Mouse (Mus musculus) lung, adult 2 months (tissue): ENCODE results near the gene Samd13. TPM values are rescaled to one million over a fixed set of nuclear protein-coding genes. Genes with fewer than 3 reads are reported as not detected.

ENCODE experiments used
- DNase-seq: peaks from one replicate; pipeline ENCODE4 v3.0.0; 2022
- H3K4me1 ChIP-seq: fragments of 200-500 bp; 2 replicates; pipeline ENCODE4 v1.6.1; 2011; ENCODE audit warnings: low read length; ENCODE audit not compliant: control insufficient read depth, insufficient read depth
- H3K4me3 ChIP-seq: fragments of 200-500 bp; replicated peaks from 2 replicates; pipeline ENCODE3; 2011; ENCODE audit warnings: low read depth, mild to moderate bottlenecking, control low read depth, low read length; ENCODE audit errors: extremely low read depth
- CTCF ChIP-seq: fragments of 200-500 bp; IDR thresholded peaks from 2 replicates; pipeline ENCODE4 v1.5.1; 2011; ENCODE audit warnings: mild to moderate bottlenecking, low read length, control low read depth; ENCODE audit not compliant: insufficient read depth
- POLR2A ChIP-seq: fragments of 200-500 bp; IDR thresholded peaks from 2 replicates; pipeline ENCODE4 v1.6.1; 2011; ENCODE audit warnings: low read depth, mild to moderate bottlenecking, control low read depth, low read length, borderline replicate concordance; ENCODE audit errors: extremely low read depth
- WGBS: fragments of 180-500 bp; shearing (Covaris S2); methylation state at CpG from one replicate; pipeline ENCODE4 v1.1.7; 2018; 5-methylcytosine and 5-hydroxymethylcytosine counted together
- polyA plus RNA-seq: library from polyadenylated mRNA; depleted of rRNA; stranded (reverse); fragments of >200 nt; gene quantifications from 2 replicates; pipeline ENCODE4 v1.2.3, GENCODE M21; 2012

Samd13 gene
- polyA plus RNA-seq, 1 experiment: 0.17 TPM

DNA sequence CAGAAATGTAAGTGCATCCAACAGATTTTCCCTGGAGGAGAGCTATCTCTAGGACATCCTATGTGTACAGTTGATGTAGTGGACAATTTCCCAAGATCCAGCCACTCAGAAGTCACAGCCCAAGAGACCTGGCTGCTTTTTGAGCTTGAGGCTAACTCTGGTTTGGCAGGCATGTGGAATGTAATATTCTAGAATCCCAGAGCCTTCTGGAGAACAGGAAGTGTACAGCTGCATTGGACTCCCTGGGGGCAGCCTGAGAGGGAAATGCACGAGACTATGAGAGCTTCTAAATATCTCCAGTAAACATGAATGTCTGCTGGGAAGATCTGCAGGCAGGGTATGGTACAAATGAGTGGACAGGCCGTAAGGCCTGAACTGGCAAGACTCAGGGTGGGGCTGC, 14.3 kb downstream of the Samd13 start:
- Histone ChIP-seq H3K4me3 (no peak overlapping the region), H3K4me1 (no peaks in the 10 kb centered on the region)
- 57% methylated on average over 2 of the region's 2 CpGs for WGBS
- no peak for TF ChIP-seq POLR2A
- TF ChIP-seq CTCF: no peak
- DNase-seq: no peak

DNA sequence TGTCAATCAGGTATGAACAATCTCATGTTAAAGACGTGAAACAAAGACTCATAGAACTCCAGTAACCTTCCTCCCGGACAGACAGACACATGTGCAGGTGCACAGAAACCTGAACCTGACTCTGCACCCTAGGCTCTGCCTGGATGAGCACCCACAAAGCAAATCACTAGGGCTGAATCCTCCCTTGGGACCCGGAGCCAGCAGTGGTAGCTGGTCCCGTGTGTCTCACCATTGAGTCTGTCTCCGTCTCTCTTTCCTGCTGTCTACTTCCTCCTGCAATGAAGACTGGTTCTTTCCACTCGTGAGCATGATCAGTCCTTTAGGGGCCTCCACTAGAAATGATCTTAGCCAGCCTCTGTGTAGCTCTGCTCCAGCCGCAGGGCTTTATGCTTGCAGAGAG, 23.5 kb downstream of the Samd13 start:
- Histone ChIP-seq H3K4me3 (no peak overlapping the region), H3K4me1 (no peaks in the 10 kb centered on the region)
- TF ChIP-seq POLR2A (no peak), CTCF (no peak)
- WGBS: 77% methylated on average over 7 of the region's 7 CpGs
- DNase-seq: no peak

DNA sequence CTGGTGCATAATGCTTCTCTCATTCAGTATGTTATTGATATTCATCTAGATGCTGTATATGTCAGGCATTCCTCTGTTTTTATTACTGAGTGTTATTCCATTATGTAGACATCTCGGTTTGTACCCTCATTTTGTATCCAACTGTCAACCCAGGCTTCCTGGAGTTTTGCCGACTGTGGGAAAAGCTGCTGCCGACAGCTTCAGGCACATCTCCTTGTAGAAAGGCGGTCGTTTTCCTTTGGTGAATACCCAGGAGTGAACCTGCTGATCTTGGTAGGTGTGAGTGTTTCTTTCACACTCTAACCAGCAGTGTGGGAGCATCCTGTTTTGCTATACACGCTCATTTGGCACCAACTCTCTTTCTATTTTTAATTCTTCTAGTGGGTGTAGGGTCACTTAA, 24.4 kb downstream of the Samd13 start:
- no peaks in the 10 kb centered on the region for H3K4me1 ChIP-seq
- DNase-seq: no peak
- no peak for TF ChIP-seq CTCF
- no peak for TF ChIP-seq POLR2A
- no peak overlapping the region for H3K4me3 ChIP-seq
- 38% methylated on average over 6 of the region's 6 CpGs for WGBS

DNA sequence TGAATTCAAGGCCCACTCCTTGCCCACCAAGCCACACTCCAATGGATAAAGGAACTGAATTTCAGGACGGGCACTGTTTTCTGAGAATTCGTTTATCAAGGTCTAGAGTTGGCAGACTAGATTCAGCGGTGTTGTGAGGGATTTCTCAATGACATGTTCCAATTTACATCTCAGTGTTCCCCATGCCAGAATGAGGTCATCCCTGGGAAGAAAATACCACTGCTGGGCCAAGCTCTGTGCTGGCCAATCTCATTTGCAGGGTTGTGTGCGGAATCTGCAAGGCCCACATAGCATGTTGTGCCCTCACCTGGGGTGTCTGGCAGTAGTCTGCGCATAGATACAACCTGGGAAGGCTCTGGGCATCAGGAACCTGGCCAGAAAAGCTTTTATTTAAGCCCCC, 26.1 kb downstream of the Samd13 start:
- Histone ChIP-seq H3K4me1 (no peaks in the 10 kb centered on the region), H3K4me3 (no peak overlapping the region)
- DNase-seq: no peak
- no peak for TF ChIP-seq CTCF
- no peak for TF ChIP-seq POLR2A
- WGBS: 79% methylated on average over 5 of the region's 5 CpGs

DNA sequence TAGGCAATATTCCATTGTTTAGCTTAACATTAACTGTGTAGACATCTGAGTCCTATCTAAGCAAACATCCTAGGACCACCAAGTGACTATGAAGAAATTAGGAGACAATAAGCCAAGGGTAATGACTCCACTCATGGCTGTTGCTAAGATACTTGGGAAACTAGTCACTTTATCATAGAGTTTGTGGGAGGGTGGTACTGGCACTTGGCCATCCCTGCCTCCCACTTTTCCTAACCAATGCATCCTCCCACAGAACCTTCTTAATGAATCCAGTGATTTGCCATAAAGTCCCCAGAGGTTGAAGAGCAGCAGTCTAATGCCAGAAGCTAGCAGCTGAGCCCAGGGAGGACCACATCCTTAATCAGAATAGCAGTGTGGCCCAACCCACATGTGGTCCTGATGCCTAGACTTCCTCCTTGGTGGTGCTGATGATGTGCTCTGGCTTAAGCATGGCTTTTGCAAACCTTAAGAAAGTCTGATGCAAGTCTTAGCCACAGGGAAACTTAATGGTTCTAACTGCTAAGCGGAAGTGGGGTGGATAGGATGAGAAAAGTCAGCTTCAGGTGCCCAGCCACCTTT, 27.2 kb downstream of the Samd13 start:
- H3K4me3 ChIP-seq: no peak overlapping the region
- no peak for DNase-seq
- 94% methylated on average over 1 of the region's 1 CpGs for WGBS
- no peaks in the 10 kb centered on the region for H3K4me1 ChIP-seq
- TF ChIP-seq CTCF: no peak
- no peak for TF ChIP-seq POLR2A

DNA sequence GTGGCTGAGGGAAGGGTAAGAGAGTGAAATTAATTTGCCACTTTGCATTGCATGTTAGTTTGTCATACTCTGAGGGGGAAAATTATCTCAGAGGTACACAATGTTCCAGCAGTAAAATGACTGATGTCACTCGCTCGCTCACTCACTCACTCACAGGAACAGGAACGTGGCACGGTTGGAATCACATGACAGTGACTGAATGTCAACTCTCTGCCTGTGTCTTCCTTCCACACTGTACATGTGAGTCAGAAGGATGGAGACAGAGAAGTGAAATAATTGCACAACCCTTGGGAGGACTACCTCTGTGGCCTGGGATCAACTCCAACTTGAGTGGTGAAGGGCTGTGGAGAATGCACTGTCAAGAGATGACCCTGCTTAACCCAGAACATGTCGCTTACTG, 28.0 kb downstream of the Samd13 start:
- WGBS: 71% methylated on average over 5 of the region's 5 CpGs
- DNase-seq: no peak
- TF ChIP-seq CTCF: no peak
- no peak for TF ChIP-seq POLR2A
- no peak overlapping the region for H3K4me3 ChIP-seq
- H3K4me1 ChIP-seq: no peaks in the 10 kb centered on the region

DNA sequence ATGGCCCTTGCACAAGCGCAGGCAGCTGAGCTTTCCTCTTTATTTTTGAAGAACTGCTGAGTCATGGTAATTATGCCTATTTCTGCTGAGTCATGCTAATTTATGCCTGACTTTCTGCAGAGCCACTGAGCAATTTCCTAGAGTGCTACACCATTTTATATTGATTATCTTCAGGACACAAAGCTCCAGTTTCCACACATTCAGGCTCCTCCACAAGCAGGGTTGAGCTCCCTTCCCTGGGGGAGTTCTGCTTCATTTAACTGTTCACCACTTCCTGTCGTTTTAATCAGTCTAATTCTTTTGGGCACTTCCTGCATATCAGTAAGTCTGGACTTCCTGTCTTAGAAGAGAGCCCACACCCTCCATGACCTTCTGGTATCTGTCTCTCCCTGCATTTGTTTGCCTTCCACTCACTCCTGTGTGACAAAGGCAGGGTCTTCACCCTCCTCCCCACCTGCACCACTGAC, 30.2 kb downstream of the Samd13 start:
- WGBS: 47% methylated on average over 2 of the region's 2 CpGs
- DNase-seq: no peak
- TF ChIP-seq POLR2A: no peak
- no peak for TF ChIP-seq CTCF

DNA sequence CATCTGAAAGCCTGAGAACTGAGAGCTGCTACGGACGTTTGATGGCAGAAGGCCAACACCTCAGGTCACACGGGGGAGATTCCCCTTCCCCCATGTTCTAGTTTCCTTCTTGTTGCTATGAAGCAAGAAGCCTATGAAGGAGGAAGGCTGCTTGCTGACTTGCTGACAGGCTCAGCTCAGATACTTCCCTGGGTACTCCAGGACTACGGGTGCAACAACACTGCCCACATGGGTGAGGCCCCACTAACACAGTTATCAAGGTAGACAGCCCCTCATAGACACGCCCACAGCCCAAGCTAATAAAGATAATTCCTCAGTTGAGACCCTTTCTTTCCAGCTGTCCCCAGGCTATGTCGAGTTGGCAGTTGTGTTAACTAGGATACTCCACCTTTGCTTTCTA, 31.7 kb downstream of the Samd13 start:
- TF ChIP-seq POLR2A (no peak), CTCF (no peak)
- DNase-seq: no peak
- Histone ChIP-seq H3K4me1 (no peaks in the 10 kb centered on the region), H3K4me3 (no peak overlapping the region)
- 57% methylated on average over 6 of the region's 6 CpGs for WGBS

More for the DNA sequence above, 30.2 kb downstream of the Samd13 start:
- H3K4me1 ChIP-seq: no peaks in the 10 kb centered on the region
- no peak overlapping the region for H3K4me3 ChIP-seq

DNA sequence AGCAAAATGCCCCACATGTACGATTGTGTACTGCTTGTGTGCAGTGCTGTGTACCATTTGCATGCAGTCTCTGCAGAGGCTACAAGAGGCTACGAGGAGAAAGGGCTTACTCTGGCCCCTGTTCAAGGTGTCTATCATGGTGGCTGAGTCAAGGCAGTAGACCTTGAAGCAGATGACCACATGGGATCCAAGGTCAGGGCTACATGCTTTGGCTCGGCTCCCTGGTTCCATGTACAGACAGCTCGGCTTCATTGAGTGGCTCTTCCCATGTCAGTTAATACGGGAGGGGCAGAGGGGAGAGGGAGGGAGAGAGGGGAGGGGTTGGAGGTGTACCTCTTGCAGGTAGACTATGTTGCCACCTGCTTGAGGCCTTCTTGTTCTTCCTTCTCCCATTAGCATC, 33.0 kb downstream of the Samd13 start:
- Histone ChIP-seq H3K4me1 (no peaks in the 10 kb centered on the region), H3K4me3 (no peak overlapping the region)
- WGBS: 80% methylated on average over 5 of the region's 5 CpGs
- DNase-seq: no peak
- TF ChIP-seq CTCF (no peak), POLR2A (no peak)

DNA sequence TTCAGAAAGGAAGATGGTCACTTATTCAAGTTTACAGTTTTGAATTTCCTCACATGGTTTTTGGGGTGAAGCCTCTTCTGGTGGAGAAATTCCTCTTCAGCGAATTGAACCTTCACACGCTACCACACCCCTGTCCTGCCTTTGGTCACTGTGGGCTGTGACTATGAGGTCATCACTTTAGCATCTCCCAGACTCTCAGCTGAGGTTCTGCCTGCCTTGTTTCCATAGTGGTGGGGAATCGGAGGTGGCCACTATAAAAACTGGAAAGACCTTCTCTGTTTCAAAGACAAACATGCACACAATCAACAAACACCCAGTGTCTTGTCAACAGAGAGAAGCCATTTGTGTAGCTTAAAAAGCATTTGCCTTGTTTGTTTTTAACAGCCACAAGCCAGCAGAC, 34.2 kb downstream of the Samd13 start, which contains the start of gene 4930503B20Rik:
TSS of gene 4930503B20Rik (minus strand) at position 101 of the 400 bp plus-strand sequence.
- WGBS: 75% methylated on average over 3 of the region's 3 CpGs

More for the DNA sequence above, 34.2 kb downstream of the Samd13 start, which contains the start of gene 4930503B20Rik:
- no peaks in the 10 kb centered on the region for H3K4me1 ChIP-seq
- no peak for DNase-seq
- TF ChIP-seq POLR2A (no peak), CTCF (no peak)
- no peak within 1 kb of the TSS for H3K4me3 ChIP-seq
